Mouse (Mus musculus): ENCODE data around the gene Smc6. TPM values are rescaled to one million over a fixed set of nuclear protein-coding genes. Genes with fewer than 3 reads are reported as not detected.

The Smc6 gene
- total RNA-seq, 2 experiments from 2014 or later = 90.7 to 103 TPM

Other genes with a start within 250 kb of the Smc6 start
- not detected in 2 replicates for gene Kcns3, start 114.8 kb upstream of the Smc6 start, total RNA-seq (2015)
- gene Kcns3, start 114.8 kb upstream of the Smc6 start, total RNA-seq (2017) = not detected in 2 replicates
- gene Msgn1, start 56.9 kb upstream of the Smc6 start, total RNA-seq (2015) = not detected in 2 replicates
- gene Msgn1, start 56.9 kb upstream of the Smc6 start, total RNA-seq (2017) = 0.71 TPM in 1 of 2 replicates, not detected in the other
- 21.6 and 25.4 TPM in 2 replicates for gene Gen1, start 85 bp upstream of the Smc6 start, total RNA-seq (2015)
- gene Gen1, start 85 bp upstream of the Smc6 start, total RNA-seq (2017) = 17.1 and 28.3 TPM in 2 replicates
- gene Vsnl1, start 170.7 kb downstream of the Smc6 start, total RNA-seq (2015) = not detected in 2 replicates
- gene Vsnl1, start 170.7 kb downstream of the Smc6 start, total RNA-seq (2017) = not detected in 2 replicates
- gene Rad51ap2, start 190.2 kb downstream of the Smc6 start, total RNA-seq (2015) = not detected in 2 replicates
- gene Rad51ap2, start 190.2 kb downstream of the Smc6 start, total RNA-seq (2017) = not detected in 2 replicates

All from megakaryocyte progenitor cell, adult 5-6 weeks (primary cell).